Mouse (Mus musculus) frontal cortex, postnatal 10 days (tissue): Measurements from ENCODE around the gene Nrd1.

Source experiments
- DNase-seq, 2 experiments: peaks; one replicate each; pipeline ENCODE4 v3.0.0; 2022; ENCODE audit warnings: low spot score in 2 of 2, mixed read lengths in 1 of 2

Nrd1 gene

GRCm38 (mm10) chr4:109094269-109094668 is 93.8 kb downstream of the Nrd1 start:
- DNase-seq: no peak

GRCm38 (mm10) chr4:109098861-109099260 is 98.4 kb downstream of the Nrd1 start:
- DNase-seq: no peak

- DNase-seq: no peak
These were observed 102.1 kb downstream of the Nrd1 start for GRCm38 (mm10) chr4:109102574-109102973.

- no peak for DNase-seq
These were observed 102.9 kb downstream of the Nrd1 start for GRCm38 (mm10) chr4:109103145-109103883.

- no peak for DNase-seq
These were observed 104.8 kb downstream of the Nrd1 start for GRCm38 (mm10) chr4:109105254-109105653.

GRCm38 (mm10) chr4:109106034-109106433 is 105.6 kb downstream of the Nrd1 start:
- DNase-seq: no peak

- no peak for DNase-seq
These were observed 106.1 kb downstream of the Nrd1 start for GRCm38 (mm10) chr4:109106594-109106993.

GRCm38 (mm10) chr4:109109012-109109411 is 108.6 kb downstream of the Nrd1 start:
- DNase-seq: no peak

GRCm38 (mm10) chr4:109109686-109110085 is 109.2 kb downstream of the Nrd1 start:
- no peak for DNase-seq

- DNase-seq: no peak
These were observed 110.5 kb downstream of the Nrd1 start for GRCm38 (mm10) chr4:109110978-109111377.
